Mouse (Mus musculus) E14TG2a.4 (cell line): ENCODE data around the gene Prr36.
A peak's percentile ranks its signal among the peaks of the same experiment; 100 is the strongest.

Source experiments
- H3K27me3 ChIP-seq: 2 replicates; pipeline ENCODE4 v1.6.1; 2014; ENCODE audit warnings: low read length, control low read depth; ENCODE audit not compliant: insufficient read depth
- H3K36me3 ChIP-seq: 2 replicates; pipeline ENCODE4 v1.6.1; 2014; ENCODE audit warnings: low read length, control low read depth; ENCODE audit not compliant: insufficient read depth
- H3K4me1 ChIP-seq: replicated peaks from 2 replicates; pipeline ENCODE4 v1.6.1; 2014; ENCODE audit warnings: low read depth, low read length, control low read depth
- H3K4me3 ChIP-seq: replicated peaks from 2 replicates; pipeline ENCODE4 v1.5.1; 2014; ENCODE audit warnings: mild to moderate bottlenecking, low read length
- H3K9me3 ChIP-seq: 2 replicates; pipeline ENCODE4 v1.6.1; 2014; ENCODE audit warnings: low read length, control low read depth
- CTCF ChIP-seq: conservative IDR thresholded peaks from 2 replicates; pipeline ENCODE4 v1.5.1; 2014; ENCODE audit warnings: low read length
- NANOG ChIP-seq: IDR thresholded peaks from 2 replicates; pipeline ENCODE4 v1.6.1; 2014; ENCODE audit warnings: borderline replicate concordance, low read length, mixed read lengths
- POU5F1 ChIP-seq: IDR thresholded peaks from 2 replicates; pipeline ENCODE4 v1.6.1; 2014; ENCODE audit warnings: low read length, borderline replicate concordance

The Prr36 gene

DNA sequence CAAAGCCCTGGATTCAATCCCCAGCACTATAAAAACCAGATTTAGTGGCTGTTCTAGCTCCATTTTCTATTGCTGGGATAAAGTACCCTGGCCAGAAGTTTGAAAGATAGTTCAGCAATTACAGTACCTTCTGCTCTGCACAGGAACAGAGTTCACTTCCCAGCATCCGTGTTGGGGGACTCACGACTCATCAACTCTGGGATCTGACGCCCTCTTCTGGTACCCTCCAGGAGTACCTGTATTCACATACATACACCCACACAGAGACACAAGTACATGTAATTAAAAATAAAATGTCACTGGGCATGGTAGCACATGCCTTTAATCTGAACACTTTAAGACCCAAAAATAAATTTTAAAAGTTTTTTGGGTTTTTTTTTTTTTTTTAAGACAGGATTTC lies 44.8 kb downstream of the Prr36 start:
- Histone ChIP-seq H3K9me3 (no peaks in the 10 kb centered on the region), H3K36me3 (no peaks in the 10 kb centered on the region)
- no peak for TF ChIP-seq NANOG
- TF ChIP-seq POU5F1: no peak
- TF ChIP-seq CTCF: peak; percentile 41; the same call in 1 of the 2 replicates

DNA sequence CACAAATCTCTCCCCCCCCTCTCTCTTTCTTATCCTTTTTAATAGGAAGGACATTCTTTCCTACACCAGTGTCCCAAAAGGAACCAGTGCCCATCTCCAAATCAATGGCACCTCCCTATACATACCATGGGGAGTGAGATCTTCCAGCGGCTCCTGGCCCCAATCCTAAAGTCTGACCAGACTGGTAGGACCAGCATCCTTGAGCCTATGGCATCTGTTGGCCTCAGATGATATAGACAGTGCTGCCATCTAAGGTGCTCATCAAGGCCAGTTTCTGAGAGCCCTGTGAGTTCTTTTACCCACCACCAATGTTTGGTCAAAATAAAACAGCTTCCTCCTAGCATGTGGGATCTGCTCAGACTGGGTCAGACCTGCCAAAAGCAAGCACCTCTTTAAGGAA lies 49.3 kb downstream of the Prr36 start:
- H3K27me3 ChIP-seq: peaks cover 17% of the 10 kb centered on the region
- peaks cover 15% of the 10 kb centered on the region for H3K4me1 ChIP-seq
- H3K4me3 ChIP-seq: no peak overlapping the region
- H3K9me3 ChIP-seq: no peaks in the 10 kb centered on the region
- H3K36me3 ChIP-seq: no peaks in the 10 kb centered on the region
- no peak for TF ChIP-seq POU5F1
- no peak for TF ChIP-seq CTCF
- TF ChIP-seq NANOG: no peak

More for the DNA sequence above, 44.8 kb downstream of the Prr36 start:
- Histone ChIP-seq H3K27me3 (peaks cover 9% of the 10 kb centered on the region; the same call in 1 of the 2 replicates), H3K4me1 (no peaks in the 10 kb centered on the region; the same call in 1 of the 2 replicates), H3K4me3 (no peak overlapping the region)

GRCm38 (mm10) chr8:4166881-4167525 lies 50.3 kb downstream of the Prr36 start:
- Histone ChIP-seq H3K9me3 (no peaks in the 10 kb centered on the region), H3K27me3 (peaks cover 17% of the 10 kb centered on the region), H3K36me3 (no peaks in the 10 kb centered on the region), H3K4me1 (peaks cover 22% of the 10 kb centered on the region), H3K4me3 (peak overlapping the region; percentile 92)
- TF ChIP-seq POU5F1 (no peak), CTCF (no peak), NANOG (no peak)

GRCm38 (mm10) chr8:4165852-4166751 lies 51.2 kb downstream of the Prr36 start, which contains the start of gene Evi5l:
Evi5l (plus strand) TSS chr8:4166567.
- Histone ChIP-seq H3K4me1 (peaks cover 22% of the 10 kb centered on the region), H3K4me3 (peak within 1 kb of the TSS; percentile 92), H3K27me3 (peaks cover 17% of the 10 kb centered on the region), H3K9me3 (no peaks in the 10 kb centered on the region), H3K36me3 (no peaks in the 10 kb centered on the region)
- TF ChIP-seq POU5F1 (no peak), CTCF (no peak), NANOG (no peak)

DNA sequence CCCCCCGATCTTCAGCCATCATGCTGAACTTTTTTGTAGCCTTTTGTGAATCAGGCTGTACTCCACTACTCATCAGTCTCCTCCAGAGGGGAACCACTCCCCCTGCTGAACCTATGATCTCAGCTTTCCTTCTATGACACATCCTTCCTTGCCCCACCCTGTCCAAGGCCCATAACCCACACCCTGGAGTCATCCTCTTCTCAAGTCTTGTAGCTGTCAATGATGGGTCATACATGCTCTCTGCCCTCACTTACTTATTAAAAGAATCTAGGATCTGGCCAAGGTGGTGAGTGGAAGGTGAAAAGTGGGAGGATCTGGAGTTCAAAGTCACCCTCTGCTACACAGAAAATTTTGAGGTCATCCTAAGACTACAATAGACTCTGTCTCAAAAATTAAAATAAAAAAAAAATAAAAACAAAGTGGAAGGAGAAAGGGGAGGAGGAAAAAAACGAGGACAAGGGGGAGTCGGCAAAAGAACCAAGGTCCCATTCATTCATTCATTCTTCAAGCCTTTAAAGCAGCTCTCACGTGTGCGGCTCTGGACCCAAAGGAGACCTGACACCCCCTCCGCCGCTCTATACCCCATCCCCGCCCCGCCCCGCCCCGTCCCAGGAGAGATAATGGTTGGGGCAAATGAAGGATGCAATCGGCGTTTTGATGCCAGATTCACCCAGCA lies 51.9 kb downstream of the Prr36 start:
- H3K4me3 ChIP-seq: peak overlapping the region; percentile 92
- H3K36me3 ChIP-seq: no peaks in the 10 kb centered on the region
- TF ChIP-seq CTCF (no peak), POU5F1 (no peak), NANOG (no peak)
- H3K27me3 ChIP-seq: peaks cover 17% of the 10 kb centered on the region
- H3K9me3 ChIP-seq: no peaks in the 10 kb centered on the region
- peaks cover 22% of the 10 kb centered on the region for H3K4me1 ChIP-seq

DNA sequence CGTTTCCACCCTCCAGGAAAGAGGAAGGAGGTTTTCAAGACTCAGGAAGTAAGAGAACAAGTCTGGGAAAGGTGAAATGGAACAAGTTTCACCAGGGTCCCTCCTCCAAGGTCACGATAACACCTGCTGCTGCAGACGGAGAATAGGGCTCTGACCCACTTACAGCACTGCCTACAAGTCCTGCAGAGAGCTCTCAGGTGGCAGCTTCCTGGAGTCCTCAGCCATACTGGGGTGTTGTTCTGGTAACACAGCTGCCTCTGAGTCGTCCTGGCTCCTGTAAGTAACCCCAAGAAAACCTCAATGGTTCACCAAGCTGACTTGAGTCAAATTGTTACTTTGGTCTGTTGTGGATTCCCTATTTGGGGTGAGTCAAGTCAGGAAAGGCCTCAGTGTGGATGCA lies 54.5 kb downstream of the Prr36 start:
- Histone ChIP-seq H3K4me3 (no peak overlapping the region), H3K4me1 (peaks cover 22% of the 10 kb centered on the region), H3K36me3 (no peaks in the 10 kb centered on the region), H3K27me3 (peaks cover 10% of the 10 kb centered on the region), H3K9me3 (no peaks in the 10 kb centered on the region)
- TF ChIP-seq NANOG (no peak), CTCF (no peak), POU5F1 (no peak)
